Mouse (Mus musculus) left cerebral cortex, postnatal 25 days (tissue): ENCODE measurements around the gene Atg16l2. TPM values are rescaled to one million over a fixed set of nuclear protein-coding genes. Genes with fewer than 3 reads are reported as not detected.

Experiments
- DNase-seq, 2 experiments: peaks; one replicate each; pipeline ENCODE4 v3.0.0; 2022; ENCODE audit warnings: low spot score in 2 of 2, mixed read lengths in 1 of 2
- intact Hi-C: fragments of 180-260 bp; cut with DNase I; formaldehyde crosslinking; loops from one replicate; pipeline ENCODE4 v1.15.1; 2025
- total RNA-seq, 2 experiments: library from RNA; stranded (reverse); gene quantifications; 2 replicates each; pipeline ENCODE4 v1.2.3; 2021

Gene Atg16l2
- total RNA-seq, 2 experiments from 2014 or later: 49.9 to 59.4 TPM

DNA sequence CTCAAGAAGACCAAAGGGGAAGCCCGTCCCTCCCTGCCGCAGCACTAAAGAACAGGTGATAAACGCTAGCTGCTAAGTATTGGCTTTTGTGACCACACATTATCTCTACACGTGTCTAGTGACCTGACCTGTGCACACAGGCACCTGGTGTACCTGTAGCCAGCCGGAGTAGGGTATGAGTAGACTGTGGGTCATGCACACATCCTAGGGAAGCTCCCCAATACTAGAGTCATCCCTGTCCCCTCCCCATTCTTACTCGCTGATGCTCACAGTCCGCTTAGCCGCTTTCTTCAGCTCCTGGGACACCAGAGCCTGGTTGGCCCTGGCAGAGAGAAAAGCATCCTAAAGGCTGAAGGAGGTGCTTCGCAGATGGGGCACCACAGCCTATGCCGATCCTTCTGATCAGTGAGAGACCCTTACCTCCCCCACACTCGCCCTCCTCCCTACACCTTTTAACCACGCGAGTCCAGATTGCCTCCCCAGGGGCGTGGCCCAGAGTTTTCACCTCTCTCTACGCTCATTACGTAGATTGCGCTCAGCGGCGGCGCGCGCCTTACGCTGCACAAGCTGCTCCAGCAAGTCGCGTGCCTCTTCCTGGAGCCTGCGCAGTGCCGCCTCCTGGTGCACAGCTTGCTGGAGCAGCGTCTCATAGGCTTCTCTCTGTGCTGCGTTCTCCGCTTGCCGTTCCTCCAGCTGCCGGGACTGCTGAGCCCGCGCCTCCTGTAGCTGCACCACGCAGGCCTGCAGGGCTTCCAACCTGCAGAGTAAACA is 5.6 kb downstream of the Atg16l2 start:
- intact Hi-C loops: no loop called here
- DNase-seq: peak; percentile 89 to 94

DNA sequence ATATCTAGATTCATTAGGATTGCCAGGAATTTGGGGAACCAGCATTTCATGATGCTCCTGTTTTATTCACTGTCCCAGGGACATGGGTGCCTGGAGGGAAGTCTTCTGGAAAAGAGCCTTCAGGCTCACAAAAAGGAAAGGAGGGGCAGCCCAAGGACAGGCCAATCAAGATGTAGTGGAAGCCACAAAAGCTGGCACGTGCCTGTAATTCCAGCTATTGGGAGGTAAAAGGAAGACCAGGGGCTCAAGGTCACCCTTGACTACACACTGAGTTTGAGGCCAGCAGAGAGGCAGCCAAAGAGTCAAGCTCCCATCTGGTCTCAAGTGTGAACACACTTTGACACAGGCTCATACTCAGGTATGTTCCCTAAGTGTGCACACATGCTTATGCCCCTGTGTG is 6.6 kb downstream of the Atg16l2 start:
- DNase-seq: no peak
- intact Hi-C loops: no loop called here

DNA sequence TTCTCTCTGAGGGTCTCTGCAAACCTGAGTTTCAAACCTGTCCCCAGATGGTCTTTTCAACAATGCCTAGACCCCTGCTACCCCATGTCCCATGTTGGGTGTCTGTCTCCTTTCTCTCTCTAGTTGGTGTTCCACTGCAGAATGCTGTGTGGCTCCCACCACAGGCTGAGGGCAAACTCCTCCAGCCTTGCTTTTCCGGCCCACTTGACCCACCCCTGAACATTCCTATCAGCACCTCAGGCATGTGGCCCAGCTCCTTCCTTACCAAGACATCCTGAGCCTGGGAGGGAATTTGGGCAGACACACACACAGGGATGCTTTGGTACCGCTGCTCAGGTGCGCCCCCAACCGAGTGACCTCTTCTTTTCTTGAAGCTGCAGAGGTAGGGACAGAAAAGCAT is 8.4 kb downstream of the Atg16l2 start:
- intact Hi-C loops: no loop called here
- no peak for DNase-seq

- intact Hi-C loops: no loop called here
Measured at GRCm38 (mm10) chr7:101293138-101293537, 8.9 kb downstream of the Atg16l2 start.

GRCm38 (mm10) chr7:101292696-101293095 is 9.4 kb downstream of the Atg16l2 start:
- no peak for DNase-seq
- intact Hi-C loops: no loop called here

More at GRCm38 (mm10) chr7:101293138-101293537, 8.9 kb downstream of the Atg16l2 start:
- no peak for DNase-seq

GRCm38 (mm10) chr7:101292086-101292485 is 10.0 kb downstream of the Atg16l2 start:
- intact Hi-C loops: no loop called here
- no peak for DNase-seq

GRCm38 (mm10) chr7:101291641-101292040 is 10.4 kb downstream of the Atg16l2 start:
- intact Hi-C loops: no loop called here
- DNase-seq: no peak

DNA sequence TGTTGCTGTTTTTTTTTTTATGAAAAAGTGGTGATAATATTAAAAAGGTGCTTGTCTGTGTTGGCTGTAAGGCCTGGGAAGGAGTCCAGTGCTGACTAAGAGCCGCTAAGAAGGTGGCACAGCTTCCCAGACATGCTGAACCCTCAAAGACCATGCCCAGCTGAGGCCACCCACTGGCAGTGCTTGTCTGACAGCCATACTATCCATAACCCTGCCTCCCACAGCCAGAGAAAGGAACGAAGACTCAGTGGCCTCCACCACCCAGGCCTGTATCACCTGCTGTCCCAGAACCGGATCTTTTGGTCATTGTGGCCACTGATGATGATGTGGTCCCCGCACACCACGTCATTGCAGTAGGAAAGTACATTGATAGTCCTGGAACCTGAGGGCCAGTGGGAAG is 10.8 kb downstream of the Atg16l2 start:
- intact Hi-C loops: no loop called here
- no peak for DNase-seq

- DNase-seq: no peak
- intact Hi-C loops: no loop called here
Measured at GRCm38 (mm10) chr7:101290401-101290800, 11.7 kb downstream of the Atg16l2 start.

DNA sequence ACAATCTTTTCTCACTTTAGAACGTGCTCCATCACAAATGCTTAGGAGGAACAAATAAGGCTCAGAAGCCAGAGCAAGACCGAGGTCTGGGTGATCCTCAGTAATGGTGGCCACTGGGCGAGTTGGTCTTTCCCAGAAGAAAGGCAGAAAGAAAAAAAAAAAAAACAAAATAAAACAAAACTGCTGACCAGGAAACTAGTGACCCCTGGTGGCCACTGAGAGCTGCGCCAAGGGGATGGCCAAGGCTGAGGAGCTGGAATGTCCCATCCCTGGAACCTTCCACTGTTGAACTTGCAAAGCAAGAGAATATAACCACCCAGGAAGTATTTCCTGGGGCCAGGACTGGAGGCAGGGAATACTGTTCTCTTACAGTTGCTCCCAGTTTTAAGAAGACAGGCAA is 13.6 kb downstream of the Atg16l2 start:
- intact Hi-C loops: loop anchor here (1.0 to 10.0 kb wide), 2 partner anchors 227 to 384 kb away; no protein-coding TSS in a partner anchor
- peak; percentile 41 to 55 for DNase-seq

GRCm38 (mm10) chr7:101287820-101288219 is 14.2 kb downstream of the Atg16l2 start:
- intact Hi-C loops: loop anchor here (1.0 to 10.0 kb wide), 2 partner anchors 227 to 383 kb away; no protein-coding TSS in a partner anchor
- no peak for DNase-seq

DNA sequence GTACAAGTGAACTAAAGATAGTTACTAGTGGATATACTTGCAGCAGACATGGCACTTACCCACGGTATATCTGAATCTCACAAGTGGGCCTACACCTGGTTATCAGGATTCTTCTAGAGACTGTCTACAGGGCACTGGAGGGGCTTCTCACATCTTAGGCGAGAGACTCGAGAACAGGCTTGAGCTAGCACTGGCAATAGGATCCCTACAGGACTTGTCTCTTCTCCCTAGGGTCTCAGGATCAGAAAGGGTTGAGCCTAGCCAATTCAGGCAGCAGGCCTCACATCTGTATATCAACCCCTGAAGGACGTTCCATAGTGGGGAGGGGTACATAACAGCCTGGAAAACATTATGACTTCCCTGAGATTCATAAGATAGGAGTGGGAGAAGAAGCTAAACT is 15.2 kb downstream of the Atg16l2 start:
- intact Hi-C loops: loop anchor here (10.0 kb wide), 1 partner anchor 382 kb away; no protein-coding TSS in a partner anchor
- DNase-seq: no peak

- DNase-seq: no peak
- intact Hi-C loops: loop anchor here (10.0 kb wide), 1 partner anchor 380 kb away; no protein-coding TSS in a partner anchor
Measured at GRCm38 (mm10) chr7:101284504-101284903, 17.5 kb downstream of the Atg16l2 start.

GRCm38 (mm10) chr7:101282721-101283120 is 19.3 kb downstream of the Atg16l2 start:
- intact Hi-C loops: loop anchor here (10.0 kb wide), 1 partner anchor 378 kb away; no protein-coding TSS in a partner anchor
- no peak for DNase-seq

DNA sequence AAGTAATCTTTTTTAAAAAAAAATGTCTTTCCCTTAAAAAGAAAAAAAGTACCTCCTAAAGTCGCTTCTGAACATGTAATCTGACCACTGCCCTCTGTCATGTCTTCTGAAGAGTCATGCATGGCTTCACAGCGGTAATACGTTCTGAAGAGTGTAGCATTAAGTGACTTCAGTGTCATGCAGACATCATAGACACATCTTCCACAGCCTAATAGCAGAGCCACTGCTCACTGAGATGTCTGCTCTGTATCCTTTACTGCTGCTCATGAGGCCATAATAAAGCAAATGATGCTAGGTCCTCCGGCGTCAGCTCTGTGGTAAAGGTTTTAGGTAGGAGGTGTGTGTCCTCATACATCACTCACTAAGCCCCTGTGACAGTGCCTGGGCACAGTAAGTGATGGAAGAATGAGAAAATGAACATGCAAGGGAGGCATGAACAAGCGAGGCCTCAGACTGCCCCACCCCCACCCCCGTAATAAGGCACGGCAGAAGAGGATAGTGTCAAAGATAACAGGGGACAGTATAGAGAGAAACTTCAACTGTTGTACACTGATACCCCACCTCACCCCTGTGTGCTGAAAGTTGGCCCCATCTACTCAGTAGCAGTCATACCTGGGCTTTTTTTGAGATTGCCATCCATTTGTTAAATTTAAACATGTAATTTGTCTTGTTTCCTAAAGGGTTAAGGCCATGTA is 29.4 kb downstream of the Atg16l2 start:
- intact Hi-C loops: loop anchor here (5.0 kb wide), 1 partner anchor 210 kb away; no protein-coding TSS in a partner anchor
- DNase-seq: no peak

- intact Hi-C loops: loop anchor here (5.0 kb wide), 1 partner anchor 209 kb away; no protein-coding TSS in a partner anchor
- peak in 1 of 2 experiments; percentile 40 for DNase-seq
Measured at GRCm38 (mm10) chr7:101271602-101272001, 30.4 kb downstream of the Atg16l2 start.

DNA sequence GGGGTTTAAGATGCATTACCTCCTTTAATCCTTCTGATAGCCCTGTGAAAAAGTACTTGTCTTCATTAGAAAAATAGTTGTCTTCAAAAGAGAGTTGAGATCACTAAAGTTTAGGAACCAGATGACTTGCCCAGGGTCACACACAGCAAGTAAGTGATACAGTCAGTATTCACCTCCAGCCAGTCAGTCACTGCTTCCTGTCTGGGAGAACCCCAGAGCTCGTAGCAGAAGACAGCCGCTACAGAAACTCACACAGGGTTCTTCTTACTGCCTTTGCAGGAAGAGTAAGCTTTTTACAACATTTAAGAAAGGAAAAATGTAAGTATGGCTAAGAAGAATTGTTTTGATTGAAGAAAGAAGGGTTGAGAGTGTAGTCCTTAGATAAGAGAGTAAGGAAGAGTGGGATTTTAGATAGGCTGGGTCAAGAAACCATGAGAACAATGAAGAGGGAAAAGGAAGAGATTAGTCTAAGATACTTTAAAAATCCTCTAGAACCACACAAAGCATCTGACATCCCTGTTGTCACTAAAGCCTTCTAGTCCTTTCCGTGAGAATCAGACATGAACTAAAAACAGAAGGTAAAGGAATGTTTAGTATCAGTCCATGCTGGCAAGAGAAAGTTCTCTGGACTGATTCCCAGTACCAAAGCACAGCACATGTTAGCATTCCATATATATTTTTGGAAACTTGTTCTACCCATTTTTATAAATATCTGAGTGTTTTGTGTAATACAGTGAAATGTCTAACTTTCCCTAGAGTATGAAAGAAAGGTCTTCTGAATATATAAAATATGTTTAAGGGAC is 34.4 kb downstream of the Atg16l2 start:
- DNase-seq: peak; percentile 31 to 83
- intact Hi-C loops: no loop called here

DNA sequence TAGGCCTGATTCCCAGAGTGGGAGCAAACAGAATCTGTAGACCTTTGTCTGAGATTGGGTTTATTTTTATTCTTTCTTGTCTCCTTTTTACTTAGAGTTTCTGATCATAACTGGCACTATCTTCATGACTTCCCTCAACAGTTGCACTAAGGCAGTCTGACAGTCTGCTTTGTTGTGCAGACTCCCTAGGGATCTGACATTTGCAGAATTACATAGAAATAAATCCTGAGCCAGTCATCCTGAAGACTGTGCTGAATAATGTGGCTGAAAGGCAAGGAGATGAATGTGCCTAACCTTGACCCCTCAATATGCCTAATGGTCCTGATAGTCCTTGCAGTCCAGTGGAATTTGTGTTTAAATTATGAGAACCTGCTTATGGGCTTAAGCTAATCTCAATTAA is 38.5 kb downstream of the Atg16l2 start:
- intact Hi-C loops: no loop called here
- no peak for DNase-seq

DNA sequence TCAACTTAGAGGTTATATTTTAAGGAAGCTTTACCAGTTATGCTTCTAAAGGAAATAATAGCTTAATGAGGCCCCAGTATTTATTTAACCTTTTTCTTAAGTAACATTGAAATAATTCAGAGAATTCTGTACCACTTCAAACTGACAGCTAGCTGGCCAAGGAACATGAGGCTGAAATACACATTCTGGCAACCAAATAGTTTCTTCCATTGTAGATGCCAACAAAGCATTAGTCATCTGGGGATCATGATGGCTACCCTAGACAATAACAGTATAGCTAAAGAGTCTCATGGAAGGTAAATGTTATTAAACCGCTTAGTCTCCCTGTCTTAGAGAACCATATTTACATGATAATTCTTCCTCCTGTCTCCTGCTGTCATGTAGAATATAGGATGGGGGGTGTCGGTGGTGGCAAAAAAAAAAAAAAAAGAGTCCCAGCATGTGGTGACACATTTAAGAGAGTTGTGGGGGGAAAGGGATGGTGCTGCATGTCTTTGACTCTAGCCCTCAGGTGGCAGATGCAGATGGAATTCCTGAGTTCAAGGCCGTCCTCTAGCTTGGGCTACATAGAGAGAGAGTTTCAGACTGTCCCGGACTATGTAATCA is 40.0 kb downstream of the Atg16l2 start:
- no peak for DNase-seq
- intact Hi-C loops: no loop called here
